Mouse (Mus musculus) MEL (cell line): Measurements from ENCODE around the gene 1700123O20Rik. TPM values are rescaled to one million over a fixed set of nuclear protein-coding genes. Genes with fewer than 3 reads are reported as not detected.
A peak's percentile ranks its signal among the peaks of the same experiment; 100 is the strongest.

Source experiments
- DNase-seq: peaks from one replicate; pipeline ENCODE4 v3.0.0; 2011; ENCODE audit warnings: low read depth, low spot score
- H3K27ac ChIP-seq: 2 replicates; pipeline ENCODE4 v1.5.1; 2012; ENCODE audit warnings: low read depth, mild to moderate bottlenecking, control low read depth, low read length, moderate library complexity; ENCODE audit not compliant: control insufficient read depth
- H3K27me3 ChIP-seq, 2 experiments: fragments of 150-350 bp in 1 of 2; sonication (generic) in 1 of 2; 2 replicates each; pipeline ENCODE4 v1.6.1; 2012; ENCODE audit warnings: low read length in 2 of 2, mild to moderate bottlenecking in 2 of 2, improper control_type of control experiment in 1 of 2, moderate library complexity in 1 of 2; ENCODE audit not compliant: insufficient read depth in 2 of 2, control insufficient read depth in 1 of 2
- H3K36me3 ChIP-seq, 2 experiments: 2 replicates each; pipeline ENCODE4 v1.6.1; 2012 to 2014; ENCODE audit warnings: low read length in 2 of 2, improper control_type of control experiment in 1 of 2, inconsistent platforms in 1 of 2, mild to moderate bottlenecking in 1 of 2; ENCODE audit not compliant: insufficient read depth in 2 of 2, control insufficient read depth in 1 of 2
- H3K4me1 ChIP-seq, 2 experiments: fragments of 150-350 bp in 1 of 2; sonication (generic) in 1 of 2; 2 replicates each; pipeline ENCODE4 v1.6.1; 2012; ENCODE audit warnings: low read length in 2 of 2, improper control_type of control experiment in 1 of 2, mild to moderate bottlenecking in 1 of 2; ENCODE audit not compliant: insufficient read depth in 2 of 2, control insufficient read depth in 1 of 2
- H3K4me3 ChIP-seq, 2 experiments: fragments of 150-350 bp in 1 of 2; sonication (generic) in 1 of 2; 2 replicates each; pipeline ENCODE4 v1.5.1; 2012; ENCODE audit warnings: low read depth in 2 of 2, low read length in 2 of 2, mild to moderate bottlenecking in 2 of 2, moderate library complexity in 2 of 2, control low read depth in 1 of 2, improper control_type of control experiment in 1 of 2; ENCODE audit not compliant: control insufficient read depth in 1 of 2, insufficient read depth in 1 of 2
- H3K79me2 ChIP-seq: 2 replicates; pipeline ENCODE4 v1.6.1; 2012; ENCODE audit warnings: mild to moderate bottlenecking, low read length, moderate library complexity; ENCODE audit not compliant: control insufficient read depth, poor library complexity, insufficient read depth
- H3K9ac ChIP-seq: 2 replicates; pipeline ENCODE4 v1.6.1; 2012; ENCODE audit warnings: low read depth, mild to moderate bottlenecking, control low read depth, low read length, moderate library complexity; ENCODE audit not compliant: control insufficient read depth, poor library complexity, severe bottlenecking
- H3K9me3 ChIP-seq: fragments of 150-350 bp; sonication (generic); replicated peaks from 2 replicates; pipeline ENCODE4 v1.6.1; 2012; ENCODE audit warnings: mild to moderate bottlenecking, low read length, improper control_type of control experiment, moderate library complexity; ENCODE audit not compliant: insufficient read depth
- CHD1 ChIP-seq: IDR thresholded peaks from 2 replicates; pipeline ENCODE4 v1.6.1; 2012; ENCODE audit warnings: low read depth, mild to moderate bottlenecking, inconsistent platforms, low read length, improper control_type of control experiment
- CHD2 ChIP-seq: IDR thresholded peaks from 2 replicates; pipeline ENCODE4 v1.6.1; 2011; ENCODE audit warnings: low read length, improper control_type of control experiment
- CTCF ChIP-seq, 3 experiments: IDR thresholded peaks in 2 of 3; conservative IDR thresholded peaks in 1 of 3; 2 replicates each; pipeline ENCODE4 v1.5.1; 2011 to 2012; ENCODE audit warnings: low read length in 3 of 3, low read depth in 2 of 3, mild to moderate bottlenecking in 2 of 3, improper control_type of control experiment in 1 of 3, inconsistent platforms in 1 of 3, mixed read lengths in 1 of 3, moderate library complexity in 1 of 3; ENCODE audit not compliant: control insufficient read depth in 1 of 3, insufficient read depth in 1 of 3, poor library complexity in 1 of 3, severe bottlenecking in 1 of 3
- E2F4 ChIP-seq: IDR thresholded peaks from 2 replicates; pipeline ENCODE4 v1.6.1; 2011; ENCODE audit warnings: low read depth, low read length, improper control_type of control experiment, borderline replicate concordance
- EP300 ChIP-seq, 2 experiments: IDR thresholded peaks; 2 replicates each; pipeline ENCODE4 v1.6.1; 2011; ENCODE audit warnings: improper control_type of control experiment in 2 of 2, low read length in 2 of 2, low read depth in 1 of 2, mild to moderate bottlenecking in 1 of 2
- ETS1 ChIP-seq: IDR thresholded peaks from 2 replicates; pipeline ENCODE4 v1.6.1; 2012; ENCODE audit warnings: low read depth, mild to moderate bottlenecking, inconsistent platforms, low read length, improper control_type of control experiment, moderate library complexity
- GABPA ChIP-seq: IDR thresholded peaks from 2 replicates; pipeline ENCODE4 v1.6.1; 2012; ENCODE audit warnings: low read depth, mild to moderate bottlenecking, inconsistent platforms, low read length, improper control_type of control experiment, moderate library complexity
- GATA1 ChIP-seq: IDR thresholded peaks from 2 replicates; pipeline ENCODE4 v1.6.1; 2011; ENCODE audit warnings: low read depth, low read length, improper control_type of control experiment
- KAT2A ChIP-seq: conservative IDR thresholded peaks from 2 replicates; pipeline ENCODE4 v1.6.1; 2012; ENCODE audit warnings: low read depth, low read length, improper control_type of control experiment, inconsistent platforms
- MAFK ChIP-seq: IDR thresholded peaks from 2 replicates; pipeline ENCODE4 v1.6.1; 2011; ENCODE audit warnings: low read depth, mild to moderate bottlenecking, low read length, improper control_type of control experiment, borderline replicate concordance
- MAZ ChIP-seq: IDR thresholded peaks from 2 replicates; pipeline ENCODE4 v1.6.1; 2012; ENCODE audit warnings: low read depth, mild to moderate bottlenecking, inconsistent platforms, low read length, improper control_type of control experiment
- MYC ChIP-seq: IDR thresholded peaks from 2 replicates; pipeline ENCODE4 v1.6.1; 2011; ENCODE audit warnings: low read depth, mild to moderate bottlenecking, low read length, improper control_type of control experiment, moderate library complexity
- NELFE ChIP-seq: IDR thresholded peaks from 2 replicates; pipeline ENCODE4 v1.6.1; 2011; ENCODE audit warnings: low read depth, low read length, improper control_type of control experiment
- NRF1 ChIP-seq: IDR thresholded peaks from 2 replicates; pipeline ENCODE4 v1.6.1; 2014; ENCODE audit warnings: low read depth, mild to moderate bottlenecking, inconsistent platforms, low read length, improper control_type of control experiment, moderate library complexity; ENCODE audit not compliant: poor library complexity, insufficient read depth, severe bottlenecking
- POLR2A ChIP-seq, 2 experiments: IDR thresholded peaks; 2 replicates each; pipeline ENCODE4 v1.6.1; 2011 to 2012; ENCODE audit warnings: low read length in 2 of 2, mild to moderate bottlenecking in 2 of 2, control low read depth in 1 of 2, improper control_type of control experiment in 1 of 2, low read depth in 1 of 2, moderate library complexity in 1 of 2; ENCODE audit not compliant: control insufficient read depth in 1 of 2, insufficient read depth in 1 of 2, poor library complexity in 1 of 2
- POLR2AphosphoS2 ChIP-seq: IDR thresholded peaks from 2 replicates; pipeline ENCODE4 v1.6.1; 2011; ENCODE audit warnings: low read length, improper control_type of control experiment
- POLR2AphosphoS5 ChIP-seq: IDR thresholded peaks from 2 replicates; pipeline ENCODE4 v1.6.1; 2012; ENCODE audit warnings: low read depth, borderline replicate concordance, mild to moderate bottlenecking, inconsistent platforms, low read length, moderate library complexity, mixed read lengths
- RAD21 ChIP-seq: IDR thresholded peaks from 2 replicates; pipeline ENCODE4 v1.6.1; 2011; ENCODE audit warnings: mild to moderate bottlenecking, low read depth, low read length, improper control_type of control experiment
- RCOR1 ChIP-seq: IDR thresholded peaks from 2 replicates; pipeline ENCODE4 v1.6.1; 2012; ENCODE audit warnings: low read depth, mild to moderate bottlenecking, inconsistent platforms, low read length, improper control_type of control experiment
- SIN3A ChIP-seq: IDR thresholded peaks from 2 replicates; pipeline ENCODE4 v1.6.1; 2012; ENCODE audit warnings: low read length, improper control_type of control experiment, inconsistent platforms
- TAL1 ChIP-seq: IDR thresholded peaks from 2 replicates; pipeline ENCODE4 v1.6.1; 2012; ENCODE audit warnings: mild to moderate bottlenecking, inconsistent platforms, low read length, moderate library complexity, mixed read lengths
- TCF12 ChIP-seq: IDR thresholded peaks from 2 replicates; pipeline ENCODE4 v1.6.1; 2014; ENCODE audit warnings: low read depth, mild to moderate bottlenecking, inconsistent platforms, low read length, improper control_type of control experiment, moderate library complexity
- USF1 ChIP-seq: IDR thresholded peaks from 2 replicates; pipeline ENCODE4 v1.6.1; 2014; ENCODE audit warnings: low read depth, mild to moderate bottlenecking, inconsistent platforms, low read length, improper control_type of control experiment, moderate library complexity
- USF2 ChIP-seq, 2 experiments: IDR thresholded peaks; 2 replicates each; pipeline ENCODE4 v1.6.1; 2011 to 2012; ENCODE audit warnings: improper control_type of control experiment in 2 of 2, low read length in 2 of 2, borderline replicate concordance in 1 of 2, inconsistent platforms in 1 of 2, low read depth in 1 of 2, mild to moderate bottlenecking in 1 of 2; ENCODE audit not compliant: insufficient read depth in 1 of 2
- ZC3H11A ChIP-seq: IDR thresholded peaks from 2 replicates; pipeline ENCODE4 v1.6.1; 2012; ENCODE audit warnings: low read depth, mild to moderate bottlenecking, inconsistent platforms, low read length, improper control_type of control experiment
- ZKSCAN1 ChIP-seq: IDR thresholded peaks from 2 replicates; pipeline ENCODE4 v1.6.1; 2012; ENCODE audit warnings: low read depth, mild to moderate bottlenecking, inconsistent platforms, low read length, improper control_type of control experiment, moderate library complexity
- ZMIZ1 ChIP-seq: IDR thresholded peaks from 2 replicates; pipeline ENCODE4 v1.6.1; 2012; ENCODE audit warnings: low read depth, mild to moderate bottlenecking, inconsistent platforms, low read length, improper control_type of control experiment, moderate library complexity
- ZNF384 ChIP-seq: IDR thresholded peaks from 2 replicates; pipeline ENCODE4 v1.6.1; 2012; ENCODE audit warnings: low read depth, mild to moderate bottlenecking, inconsistent platforms, low read length, improper control_type of control experiment
- polyA plus RNA-seq, 2 experiments: library from polyadenylated mRNA; stranded (reverse) in 1 of 2; unstranded in 1 of 2; fragments of >175 nt in 1 of 2; fragments of >200 nt in 1 of 2; gene quantifications; 2 replicates each; pipeline versions ENCODE4 v1.2.1 to v1.2.4; 2012; ENCODE audit warnings: low replicate concordance in 2 of 2, low read depth in 1 of 2; ENCODE audit not compliant: insufficient read length in 2 of 2, insufficient read depth in 1 of 2, missing spikeins in 1 of 2
- total RNA-seq: library from RNA; depleted of rRNA; stranded (reverse); fragments of 300-350 nt; gene quantifications from 2 replicates; pipeline ENCODE4 v1.2.3, GENCODE M21; 2012

Gene 1700123O20Rik
- total and polyA plus RNA-seq, 3 experiments = 44.2 to 72.8 TPM; not detected in 1

DNA sequence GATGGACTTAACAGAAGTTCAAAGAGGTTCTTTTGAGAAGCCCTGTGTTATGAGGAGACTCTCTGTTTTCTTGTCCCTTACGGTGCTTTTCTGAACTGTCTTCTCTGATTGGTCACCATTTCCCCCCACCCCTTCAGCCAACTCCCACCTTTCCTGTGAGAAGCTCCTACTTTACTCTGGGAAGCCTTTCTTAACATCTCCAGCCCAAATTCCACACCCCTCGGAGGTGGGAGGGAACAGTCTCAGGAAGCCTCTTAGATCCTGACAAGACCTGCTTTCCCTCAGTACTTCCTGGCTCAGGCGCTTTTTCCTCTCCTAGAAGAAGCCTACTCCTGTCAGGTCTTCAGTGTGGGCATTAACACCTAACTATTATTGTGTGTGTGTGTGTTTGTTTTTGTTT, 13.6 kb downstream of the 1700123O20Rik start:
- DNase-seq = no peak
- H3K79me2 ChIP-seq = no peaks in the 10 kb centered on the region
- H3K36me3 ChIP-seq = peaks cover 0 to 5% of the 10 kb centered on the region in 2 experiments; a peak in 2 of 4 replicates
- H3K4me3 ChIP-seq = no peak overlapping the region
- no peaks in the 10 kb centered on the region for H3K27me3 ChIP-seq
- H3K9me3 ChIP-seq = no peaks in the 10 kb centered on the region
- H3K27ac ChIP-seq = no peak overlapping the region
- H3K9ac ChIP-seq = no peak overlapping the region
- TF ChIP-seq USF2 (IDR thresholded peaks at IDR 0.05; ENCODE audit: borderline replicate concordance in 1 of 2, insufficient read depth in 1 of 2, low read depth in 1 of 2, low read length in 2 of 2) = no peak
- TF ChIP-seq ZKSCAN1 = no peak
- no peak for TF ChIP-seq KAT2A
- no peak for TF ChIP-seq SIN3A
- TF ChIP-seq POLR2AphosphoS2 = no peak
- TF ChIP-seq POLR2AphosphoS5 = no peak
- no peak for TF ChIP-seq ZC3H11A
- no peak for TF ChIP-seq GATA1
- no peak for TF ChIP-seq RAD21
- TF ChIP-seq MAZ = no peak
- no peak for TF ChIP-seq MYC
- TF ChIP-seq CTCF (IDR thresholded peaks at IDR 0.05 in 2 of 3, conservative IDR thresholded peaks at IDR 0.05 in 1 of 3; ENCODE audit: control insufficient read depth in 1 of 3, insufficient read depth in 1 of 3, low read depth in 2 of 3, low read length in 3 of 3, poor library complexity in 1 of 3, severe bottlenecking in 1 of 3) = no peak
- TF ChIP-seq ZNF384 = no peak
- no peak for TF ChIP-seq NRF1
- H3K4me1 ChIP-seq = peaks cover 3 to 15% of the 10 kb centered on the region in 2 experiments

DNA sequence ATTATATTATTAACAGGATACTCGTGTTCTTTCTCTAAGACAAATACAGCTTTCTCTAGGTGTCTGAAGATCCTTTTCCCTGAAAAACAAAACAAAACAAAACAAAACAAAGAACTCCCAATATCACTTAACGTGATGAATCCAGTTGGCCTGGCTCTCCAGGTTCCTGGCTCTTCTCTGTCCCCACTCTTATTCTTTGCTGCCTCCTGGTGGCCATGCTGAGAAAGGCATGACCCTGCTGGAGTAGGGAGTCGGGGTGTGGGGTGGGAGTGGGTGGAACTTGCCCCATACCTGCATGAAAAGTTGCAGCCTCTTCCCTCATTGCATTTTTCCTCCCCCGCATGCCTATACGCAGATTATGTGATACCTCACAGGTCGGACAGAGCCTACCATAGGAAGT, 15.3 kb downstream of the 1700123O20Rik start:
- H3K4me3 ChIP-seq = no peak overlapping the region
- H3K9ac ChIP-seq = no peak overlapping the region
- H3K27ac ChIP-seq = no peak overlapping the region
- no peaks in the 10 kb centered on the region for H3K79me2 ChIP-seq
- no peaks in the 10 kb centered on the region for H3K9me3 ChIP-seq
- peaks cover 5 to 26% of the 10 kb centered on the region in 2 experiments for H3K4me1 ChIP-seq
- H3K36me3 ChIP-seq = peaks cover 0 to 15% of the 10 kb centered on the region in 2 experiments; a peak in 2 of 4 replicates
- no peaks in the 10 kb centered on the region for H3K27me3 ChIP-seq
- peak; percentile 81 for DNase-seq
- TF ChIP-seq USF2 (IDR thresholded peaks at IDR 0.05; ENCODE audit: borderline replicate concordance in 1 of 2, insufficient read depth in 1 of 2, low read depth in 1 of 2, low read length in 2 of 2) (no peak), POLR2AphosphoS5 (no peak), TCF12 (no peak), EP300 (IDR thresholded peaks at IDR 0.05; ENCODE audit: low read depth in 1 of 2, low read length in 2 of 2) (no peak), POLR2A (IDR thresholded peaks at IDR 0.05; ENCODE audit: control insufficient read depth in 1 of 2, insufficient read depth in 1 of 2, low read depth in 1 of 2, low read length in 2 of 2, poor library complexity in 1 of 2) (no peak), MAZ (no peak), ZC3H11A (peak; percentile 81), KAT2A (no peak), MYC (0 out of 2 replicates have a peak, but pooled peaks have one; percentile 15), ETS1 (no peak), SIN3A (0 out of 2 replicates have a peak, but pooled peaks have one; percentile 28), RAD21 (peak; percentile 83), NELFE (no peak), TAL1 (no peak), NRF1 (no peak), MAFK (no peak), RCOR1 (no peak), ZMIZ1 (no peak), USF1 (no peak), GATA1 (no peak), ZKSCAN1 (no peak), CHD2 (no peak), CTCF (IDR thresholded peaks at IDR 0.05 in 2 of 3, conservative IDR thresholded peaks at IDR 0.05 in 1 of 3; ENCODE audit: control insufficient read depth in 1 of 3, insufficient read depth in 1 of 3, low read depth in 2 of 3, low read length in 3 of 3, poor library complexity in 1 of 3, severe bottlenecking in 1 of 3) (peak; percentile 89 to 94 (median 91)), E2F4 (no peak), GABPA (no peak), CHD1 (no peak)
